Mouse (Mus musculus) heart, embryonic 11.5 days (tissue): ENCODE measurements at regions not wholly inside any gene's neighbourhood (a gene's known extent, or its start where the extent isn't known, plus 50 kb on each side); places are given as distances from the start of the nearest gene placed in this dataset.

Experiments used
- ATAC-seq: fragments of 200-750 bp; cut with Nextera tagmentation; replicated peaks from 2 replicates; pipeline ENCODE4 v1.8.0; 2017; ENCODE audit warnings: moderate library complexity; ENCODE audit not compliant: insufficient number of reproducible peaks, low FRiP score, low TSS enrichment
- H3K27ac ChIP-seq: fragments of 300-500 bp; sonication (generic); 2 replicates; pipeline ENCODE4 v1.5.1; 2014; ENCODE audit warnings: mild to moderate bottlenecking, low read depth, low read length
- H3K27me3 ChIP-seq: fragments of 300-500 bp; sonication (generic); 2 replicates; pipeline ENCODE4 v1.6.1; 2014; ENCODE audit warnings: mild to moderate bottlenecking, low read length, mixed read lengths; ENCODE audit not compliant: control insufficient read depth, insufficient read depth
- H3K36me3 ChIP-seq: fragments of 300-500 bp; sonication (generic); 2 replicates; pipeline ENCODE4 v1.6.1; 2014; ENCODE audit warnings: mild to moderate bottlenecking, low read length, moderate library complexity, mixed read lengths; ENCODE audit not compliant: control insufficient read depth, insufficient read depth
- H3K4me1 ChIP-seq: fragments of 300-500 bp; sonication (generic); 2 replicates; pipeline ENCODE4 v1.6.1; 2014; ENCODE audit warnings: low read length; ENCODE audit not compliant: control insufficient read depth, insufficient read depth
- H3K4me2 ChIP-seq: fragments of 300-500 bp; sonication (generic); 2 replicates; pipeline ENCODE4 v1.6.1; 2014; ENCODE audit warnings: mild to moderate bottlenecking, moderate library complexity
- H3K4me3 ChIP-seq: fragments of 300-500 bp; sonication (generic); 2 replicates; pipeline ENCODE4 v1.5.1; 2014; ENCODE audit warnings: low read depth, low read length
- H3K9ac ChIP-seq: fragments of 300-500 bp; sonication (generic); 2 replicates; pipeline ENCODE4 v1.6.1; 2014; ENCODE audit warnings: mild to moderate bottlenecking, low read depth, low read length, moderate library complexity
- H3K9me3 ChIP-seq: fragments of 300-500 bp; sonication (generic); replicated peaks from 2 replicates; pipeline ENCODE4 v1.6.1; 2016; ENCODE audit warnings: low read length; ENCODE audit not compliant: control insufficient read depth
- WGBS: fragments of 180-500 bp; shearing (Covaris S2); extraction: QIAGEN DNeasy Blood & Tissue Kit; methylation state at CpG from one replicate; pipeline ENCODE4 v1.1.7; 2014; ENCODE audit not compliant: insufficient replicate concordance; 5-methylcytosine and 5-hydroxymethylcytosine counted together

GRCm38 (mm10) chr15:92840035-92840434, 434.9 kb downstream of the Gxylt1 start:
- Histone ChIP-seq H3K9me3 (no peaks in the 10 kb centered on the region), H3K4me3 (no peak overlapping the region), H3K36me3 (no peaks in the 10 kb centered on the region), H3K27ac (no peak overlapping the region), H3K4me2 (no peak overlapping the region), H3K27me3 (no peaks in the 10 kb centered on the region), H3K9ac (no peak overlapping the region), H3K4me1 (no peaks in the 10 kb centered on the region)
- 76% methylated on average over 5 of the region's 5 CpGs for WGBS
- ATAC-seq = no peak

GRCm38 (mm10) chr15:92839611-92840010, 435.4 kb downstream of the Gxylt1 start:
- no peaks in the 10 kb centered on the region for H3K36me3 ChIP-seq
- H3K4me3 ChIP-seq = no peak overlapping the region
- H3K27ac ChIP-seq = no peak overlapping the region
- no peaks in the 10 kb centered on the region for H3K27me3 ChIP-seq
- H3K9me3 ChIP-seq = no peaks in the 10 kb centered on the region
- H3K4me1 ChIP-seq = no peaks in the 10 kb centered on the region
- no peak overlapping the region for H3K9ac ChIP-seq
- WGBS = 72% methylated on average over 4 of the region's 4 CpGs
- no peak overlapping the region for H3K4me2 ChIP-seq
- no peak for ATAC-seq

GRCm38 (mm10) chr15:92826136-92826535, 429.5 kb downstream of the Pdzrn4 start:
- no peak overlapping the region for H3K4me3 ChIP-seq
- no peak for ATAC-seq
- H3K27ac ChIP-seq = no peak overlapping the region
- 79% methylated on average over 4 of the region's 4 CpGs for WGBS
- no peaks in the 10 kb centered on the region for H3K4me1 ChIP-seq
- no peaks in the 10 kb centered on the region for H3K36me3 ChIP-seq
- no peaks in the 10 kb centered on the region for H3K9me3 ChIP-seq
- no peak overlapping the region for H3K4me2 ChIP-seq
- no peak overlapping the region for H3K9ac ChIP-seq
- no peaks in the 10 kb centered on the region for H3K27me3 ChIP-seq
